Mouse (Mus musculus) cerebellum, postnatal 14 days (tissue): Measurements from ENCODE around the gene Gpr137b.
A peak's percentile ranks its signal among the peaks of the same experiment; 100 is the strongest.
"Not testable (repeated sequence)": the region's sequence is repeated elsewhere in the genome, so short reads cannot be mapped to it uniquely, and the experiment has no call there.

Source experiments
- DNase-seq, 2 experiments: peaks; one replicate each; pipeline ENCODE4 v3.0.0; 2021; ENCODE audit warnings: mixed read lengths in 2 of 2

Gene Gpr137b

GRCm38 (mm10) chr13:13363536-13363935 lies 30.3 kb downstream of the Gpr137b start:
- not testable (repeated sequence) for DNase-seq

- peak; percentile 26 to 41 for DNase-seq
These were observed 31.6 kb downstream of the Gpr137b start for GRCm38 (mm10) chr13:13362261-13362660.

GRCm38 (mm10) chr13:13360045-13360444 lies 33.8 kb downstream of the Gpr137b start:
- not testable (repeated sequence) for DNase-seq

GRCm38 (mm10) chr13:13358602-13359001 lies 35.2 kb downstream of the Gpr137b start:
- DNase-seq, result not testable (repeated sequence)

GRCm38 (mm10) chr13:13358097-13358496 lies 35.7 kb downstream of the Gpr137b start:
- DNase-seq, result not testable (repeated sequence)

- DNase-seq, result not testable (repeated sequence)
These were observed 41.7 kb downstream of the Gpr137b start for GRCm38 (mm10) chr13:13352113-13352512.

- DNase-seq, result not testable (repeated sequence)
These were observed 43.1 kb downstream of the Gpr137b start for GRCm38 (mm10) chr13:13350681-13351080.

GRCm38 (mm10) chr13:13349288-13349687 lies 44.5 kb downstream of the Gpr137b start:
- DNase-seq, result peak; percentile 34 to 69

- DNase-seq, result not testable (repeated sequence)
These were observed 46.0 kb downstream of the Gpr137b start for GRCm38 (mm10) chr13:13347634-13348412.

- not testable (repeated sequence) for DNase-seq
These were observed 56.5 kb downstream of the Gpr137b start for GRCm38 (mm10) chr13:13337361-13337760.

- DNase-seq, result peak; percentile 43 to 66
These were observed 64.9 kb downstream of the Gpr137b start for GRCm38 (mm10) chr13:13328876-13329275.
